Mouse (Mus musculus) heart, postnatal 0 days (tissue): Measurements from ENCODE around the gene Mbnl2. TPM values are rescaled to one million over a fixed set of nuclear protein-coding genes. Genes with fewer than 3 reads are reported as not detected.

ENCODE experiments used
- ATAC-seq: fragments of 200-750 bp; cut with Nextera tagmentation; 2 replicates; pipeline ENCODE4 v1.8.0; 2017; ENCODE audit warnings: low read depth, moderate number of reproducible peaks, moderate library complexity; ENCODE audit not compliant: insufficient read depth
- DNase-seq: peaks from one replicate; pipeline ENCODE4 v3.0.0-alpha.2; 2016; ENCODE audit warnings: low spot score
- H3K27ac ChIP-seq: fragments of 300-500 bp; sonication (generic); 2 replicates; pipeline ENCODE4 v1.5.1; 2014; ENCODE audit warnings: low read depth, mild to moderate bottlenecking
- H3K27me3 ChIP-seq: fragments of 300-500 bp; sonication (generic); 2 replicates; pipeline ENCODE4 v1.6.1; 2014; ENCODE audit warnings: low read length, mixed read lengths; ENCODE audit not compliant: control insufficient read depth, insufficient read depth
- H3K36me3 ChIP-seq: fragments of 300-500 bp; sonication (generic); replicated peaks from 2 replicates; pipeline ENCODE4 v1.6.1; 2014; ENCODE audit warnings: low read length, mixed read lengths; ENCODE audit not compliant: control insufficient read depth, insufficient read depth
- H3K4me1 ChIP-seq: fragments of 300-500 bp; sonication (generic); 2 replicates; pipeline ENCODE4 v1.6.1; 2014; ENCODE audit warnings: antibody characterized with exemption; ENCODE audit not compliant: control insufficient read depth, insufficient read depth
- H3K4me2 ChIP-seq: fragments of 300-500 bp; sonication (generic); 2 replicates; pipeline ENCODE4 v1.6.1; 2014; ENCODE audit warnings: low read depth, mild to moderate bottlenecking, low read length, moderate library complexity
- H3K4me3 ChIP-seq: fragments of 300-500 bp; sonication (generic); 2 replicates; pipeline ENCODE4 v1.5.1; 2014; ENCODE audit warnings: low read depth, low read length
- H3K9ac ChIP-seq: fragments of 300-500 bp; sonication (generic); replicated peaks from 2 replicates; pipeline ENCODE4 v1.6.1; 2014; ENCODE audit warnings: low read depth, low read length, mixed read lengths
- H3K9me3 ChIP-seq: fragments of 300-500 bp; sonication (generic); replicated peaks from 2 replicates; pipeline ENCODE4 v1.6.1; 2016; ENCODE audit warnings: low read length; ENCODE audit not compliant: control insufficient read depth
- CTCF ChIP-seq: IDR thresholded peaks from 2 replicates; pipeline ENCODE4 v1.5.1; 2016; ENCODE audit warnings: antibody characterized with exemption, control low read depth, low read depth
- EP300 ChIP-seq: IDR thresholded peaks from 2 replicates; pipeline ENCODE4 v1.6.1; 2016; ENCODE audit warnings: antibody characterized with exemption, low read depth
- WGBS: fragments of 180-500 bp; shearing (Covaris S2); extraction: QIAGEN DNeasy Blood & Tissue Kit; methylation state at CpG from one replicate; pipeline ENCODE4 v1.1.7; 2014; 5-methylcytosine and 5-hydroxymethylcytosine counted together
- polyA plus RNA-seq: library from polyadenylated mRNA; unstranded; fragments of >200 nt; fragmentation: Nextera tagmentation; extraction: Ambion mirVana; gene quantifications from 2 replicates; pipeline ENCODE4 v1.2.1, GENCODE M21; 2015
- total RNA-seq: library from RNA; depleted of rRNA; stranded (reverse); fragments of >200 nt; gene quantifications from 2 replicates; pipeline ENCODE4 v1.2.3, GENCODE M21; 2014; ENCODE audit warnings: low replicate concordance; rRNA removed

Mbnl2 gene
- 288 and 337 TPM in 2 replicates for total RNA-seq
- 136 and 137 TPM in 2 replicates for polyA plus RNA-seq

DNA sequence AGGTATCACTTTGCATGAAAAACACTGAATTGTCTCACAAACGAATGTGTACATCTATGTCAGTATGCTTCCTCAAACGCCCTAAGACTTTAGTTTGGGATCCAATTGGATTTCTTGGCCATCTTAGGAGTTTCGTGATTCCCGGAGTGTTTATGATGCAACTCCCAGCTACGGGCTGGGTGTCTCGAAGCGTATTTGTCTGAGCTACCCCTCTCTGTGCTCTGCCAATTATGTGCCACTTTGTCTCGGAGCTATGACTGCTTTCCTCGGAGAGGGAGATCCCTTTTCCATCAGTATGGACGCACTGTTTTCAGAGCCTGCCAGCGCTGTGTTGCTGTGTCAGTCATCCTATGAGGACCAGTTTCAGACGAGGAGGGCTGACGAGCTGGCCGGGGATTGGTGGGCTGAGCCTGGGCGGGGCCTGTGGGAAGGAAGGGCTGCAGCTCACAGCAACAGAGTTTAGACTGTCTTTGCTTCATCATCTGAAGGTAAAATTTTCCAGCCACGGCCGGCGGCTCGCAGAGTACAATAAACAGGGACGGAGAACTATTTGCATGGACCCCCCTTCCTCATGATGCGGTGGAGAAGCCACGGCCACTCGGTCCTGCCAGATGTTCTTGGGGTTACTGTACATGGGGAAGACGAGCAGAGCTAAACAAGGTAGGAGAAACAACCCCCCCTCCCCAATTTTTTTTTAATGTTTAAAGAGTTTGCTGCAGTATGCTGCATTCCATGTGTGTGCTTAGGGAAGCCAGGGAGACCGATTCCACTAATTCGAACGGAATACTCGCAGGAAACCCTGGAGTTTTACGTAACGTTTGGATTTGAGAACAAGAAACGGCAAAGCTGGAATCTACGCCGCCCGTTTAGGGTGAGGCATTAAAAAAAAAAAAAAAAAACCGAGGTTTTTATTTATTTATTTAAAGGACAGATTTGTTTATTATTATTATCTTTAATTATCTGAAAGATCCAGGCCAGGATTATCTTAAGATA lies at the start of gene Mbnl2:
Gene Mbnl2, plus strand, starts transcription at position 424 of the 993 bp plus-strand sequence.
- peak within 1 kb of the TSS; percentile 79 for H3K9ac ChIP-seq
- no peak for TF ChIP-seq EP300
- no peak for TF ChIP-seq CTCF
- peak within 1 kb of the TSS; percentile 78 for H3K4me3 ChIP-seq
- H3K4me1 ChIP-seq = peaks cover 30% of the 10 kb centered on the region
- peak within 1 kb of the TSS; percentile 95 for H3K4me2 ChIP-seq
- H3K27me3 ChIP-seq = no peaks in the 10 kb centered on the region
- DNase-seq = peak; percentile 97
- WGBS = under 1% methylated on average over 35 of the region's 35 CpGs
- H3K27ac ChIP-seq = peak within 1 kb of the TSS; percentile 94
- no peaks in the 10 kb centered on the region for H3K9me3 ChIP-seq
- peak; percentile 97 for ATAC-seq
- H3K36me3 ChIP-seq = no peaks in the 10 kb centered on the region

DNA sequence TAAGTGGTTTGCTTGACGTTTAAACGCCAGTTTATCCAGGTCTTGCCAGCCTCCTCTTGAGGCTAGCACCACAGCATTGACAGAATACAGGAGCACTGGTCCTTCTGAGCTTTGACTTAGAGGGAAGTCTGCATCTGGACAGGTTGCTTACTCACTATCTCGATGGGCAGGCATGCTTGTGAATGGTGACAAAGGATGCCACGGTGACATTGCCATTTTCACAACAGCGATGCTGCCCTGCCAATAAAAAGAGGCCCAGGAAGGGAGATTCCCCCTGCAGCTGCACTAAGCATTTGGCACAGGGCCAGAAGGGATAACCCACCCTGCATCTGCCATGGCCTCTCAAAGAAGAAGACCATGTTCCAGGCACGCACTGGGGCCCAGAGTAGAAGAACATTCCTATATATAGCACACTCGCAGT lies 43.4 kb upstream of the Mbnl2 start:
- TF ChIP-seq EP300 = peak; percentile 56; the same call in 1 of the 2 replicates
- TF ChIP-seq CTCF = no peak
- WGBS = 19% methylated on average over 7 of the region's 7 CpGs
- DNase-seq (peak; percentile 66), ATAC-seq (peak; percentile 85)
- Histone ChIP-seq H3K9ac (no peak overlapping the region), H3K4me1 (peaks cover 22% of the 10 kb centered on the region; the same call in 1 of the 2 replicates), H3K4me2 (no peak overlapping the region), H3K36me3 (no peaks in the 10 kb centered on the region), H3K4me3 (no peak overlapping the region), H3K27me3 (no peaks in the 10 kb centered on the region), H3K9me3 (no peaks in the 10 kb centered on the region; the same call in 1 of the 2 replicates), H3K27ac (peak overlapping the region; percentile 65)

DNA sequence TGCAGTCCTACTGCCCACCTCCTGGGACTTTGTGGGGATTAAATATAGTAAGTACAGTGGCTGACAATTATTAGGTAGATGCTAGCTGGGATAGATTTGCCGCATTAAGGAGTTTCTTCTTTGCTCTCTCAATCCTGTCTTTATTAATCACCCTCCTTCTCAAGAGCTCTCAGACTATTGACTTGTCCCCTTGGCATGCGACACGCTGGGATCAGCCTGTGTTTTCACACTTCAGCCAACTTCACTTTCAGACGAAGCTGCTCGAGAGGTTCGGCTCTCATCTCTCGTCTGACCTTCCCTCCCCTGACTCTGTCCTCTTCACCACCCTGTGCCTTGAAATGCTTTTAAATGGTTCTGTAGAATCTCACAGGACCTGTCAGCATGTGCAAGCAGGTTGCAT lies 39.9 kb upstream of the Mbnl2 start:
- no peak for TF ChIP-seq CTCF
- TF ChIP-seq EP300 = no peak
- no peak overlapping the region for H3K27ac ChIP-seq
- no peak overlapping the region for H3K4me2 ChIP-seq
- no peaks in the 10 kb centered on the region for H3K27me3 ChIP-seq
- peaks cover 22% of the 10 kb centered on the region; the same call in 1 of the 2 replicates for H3K4me1 ChIP-seq
- DNase-seq (peak; percentile 8), ATAC-seq (no peak)
- no peak overlapping the region for H3K9ac ChIP-seq
- 36% methylated on average over 7 of the region's 7 CpGs for WGBS
- H3K36me3 ChIP-seq = no peaks in the 10 kb centered on the region
- H3K4me3 ChIP-seq = no peak overlapping the region
- no peaks in the 10 kb centered on the region for H3K9me3 ChIP-seq

DNA sequence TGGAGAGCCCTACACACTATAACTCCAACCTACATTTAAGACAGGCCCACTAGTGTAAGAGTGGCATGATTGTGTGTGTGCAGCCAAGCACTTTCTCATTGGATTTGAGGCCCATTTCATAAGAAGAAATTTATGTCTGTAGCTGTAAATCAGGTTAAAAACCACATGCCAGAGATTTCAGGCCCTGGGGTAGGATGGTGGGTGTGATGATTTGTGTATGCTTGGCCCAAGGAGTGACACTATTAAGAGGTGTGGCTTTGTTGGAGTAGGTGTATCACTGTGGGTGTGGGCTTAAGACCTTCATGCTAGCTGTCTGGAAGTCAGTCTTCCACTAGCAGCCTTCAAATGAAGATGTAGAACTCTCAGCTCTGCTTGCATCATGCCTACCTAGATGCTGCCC lies 37.0 kb upstream of the Mbnl2 start:
- DNase-seq (no peak), ATAC-seq (no peak)
- Histone ChIP-seq H3K9me3 (no peaks in the 10 kb centered on the region), H3K27me3 (no peaks in the 10 kb centered on the region), H3K27ac (no peak overlapping the region), H3K4me3 (no peak overlapping the region), H3K4me1 (peaks cover 13% of the 10 kb centered on the region; the same call in 1 of the 2 replicates), H3K4me2 (no peak overlapping the region), H3K9ac (no peak overlapping the region), H3K36me3 (no peaks in the 10 kb centered on the region)
- TF ChIP-seq EP300 = no peak
- no peak for TF ChIP-seq CTCF

DNA sequence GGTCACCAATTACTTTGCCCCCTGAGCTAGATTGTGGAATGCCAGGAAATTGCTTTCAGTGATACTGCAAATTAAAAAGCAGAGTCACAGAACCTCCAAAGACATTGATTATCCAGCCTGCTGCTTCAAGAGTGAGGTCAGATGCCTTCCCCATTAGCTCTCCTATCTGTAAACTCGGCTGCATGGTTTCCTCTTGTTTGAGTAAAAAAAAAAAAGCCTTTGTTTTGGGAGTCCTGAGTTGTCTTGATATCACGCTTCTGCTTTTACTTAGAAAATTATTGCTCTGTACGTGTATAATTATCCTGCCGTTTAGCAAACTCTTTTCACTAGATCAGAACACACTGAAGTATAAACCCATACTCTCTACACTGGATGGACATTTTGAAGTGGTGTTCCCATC lies 35.3 kb upstream of the Mbnl2 start:
- Histone ChIP-seq H3K4me2 (no peak overlapping the region), H3K27me3 (no peaks in the 10 kb centered on the region), H3K36me3 (no peaks in the 10 kb centered on the region), H3K9me3 (no peaks in the 10 kb centered on the region), H3K4me1 (peaks cover 13% of the 10 kb centered on the region; the same call in 1 of the 2 replicates), H3K27ac (no peak overlapping the region), H3K4me3 (no peak overlapping the region), H3K9ac (no peak overlapping the region)
- TF ChIP-seq CTCF (no peak), EP300 (no peak)
- DNase-seq (no peak), ATAC-seq (no peak)
- WGBS = 51% methylated on average over 4 of the region's 4 CpGs
